Mouse (Mus musculus): ENCODE data around the gene Prkca. TPM values are rescaled to one million over a fixed set of nuclear protein-coding genes. Genes with fewer than 3 reads are reported as not detected.

Prkca gene
- 18.1 TPM for polyA plus RNA-seq (2012; fragmentation: generic; extraction: Trizol)
- long read RNA-seq, experiment 1, full-length matches to known transcripts = 9 of 16 reads
- long read RNA-seq, experiment 1, partial matches to known transcripts = 5 of 16 reads
- long read RNA-seq, experiment 1, other reads (novel, unspliced or antisense) = 2 of 16 reads
- long read RNA-seq, experiment 2, full-length matches to known transcripts = 200 of 214 reads
- long read RNA-seq, experiment 2, partial matches to known transcripts = 3 of 214 reads
- long read RNA-seq, experiment 2, other reads (novel, unspliced or antisense) = 11 of 214 reads

DNA sequence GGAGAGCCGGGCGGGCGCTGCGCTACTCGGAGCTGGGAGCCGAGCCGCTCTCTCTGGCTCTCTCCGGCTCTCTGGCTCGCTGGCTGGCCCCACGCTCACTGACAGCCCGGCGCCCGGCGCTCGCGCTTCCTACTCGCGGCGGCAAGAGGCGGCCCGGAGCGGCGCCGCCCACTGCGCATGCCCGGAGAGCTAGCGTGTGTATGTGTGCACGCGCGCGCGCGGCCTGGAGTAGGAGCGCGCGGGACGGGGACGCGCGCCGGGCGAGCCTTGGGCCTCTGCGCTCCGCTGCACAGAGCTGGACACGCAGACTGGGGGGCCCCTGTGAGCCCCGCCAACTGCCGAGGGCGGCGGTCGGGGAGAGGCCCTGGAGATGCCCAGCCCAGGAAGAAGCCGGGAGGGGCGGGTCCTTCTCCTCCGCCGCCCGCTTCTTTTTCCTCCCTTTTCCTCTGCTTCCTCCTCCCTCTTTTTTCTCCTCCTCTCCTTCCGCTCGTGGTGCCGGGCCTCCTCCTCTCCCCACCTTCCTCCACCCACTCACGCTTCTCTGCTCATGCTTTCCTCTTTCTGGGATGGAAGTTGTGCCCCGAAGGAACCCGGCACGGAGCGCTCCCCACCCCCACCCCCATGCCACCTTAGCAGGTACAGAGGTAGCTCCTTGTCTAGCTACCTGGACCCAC lies at the start of gene Prkca:
Prkca (minus strand) TSS at position 140 of the 674 bp plus-strand sequence.
- TF ChIP-seq MAX (IDR thresholded peaks at IDR 0.05) (peak; percentile 87), CTCF (IDR thresholded peaks at IDR 0.05; ENCODE audit: control insufficient read depth, insufficient read depth, insufficient read length) (no peak)
- peak within 1 kb of the TSS; percentile 93 for H3ac ChIP-seq (ENCODE audit: control insufficient read depth, insufficient read length, low read depth)
- peaks cover 47% of the 10 kb centered on the region for H3K79me2 ChIP-seq (ENCODE audit: control insufficient read depth, insufficient read depth)
- H3K27me3 ChIP-seq (ENCODE audit: control insufficient read depth, insufficient read depth, insufficient read length) = no peaks in the 10 kb centered on the region
- peaks cover 43% of the 10 kb centered on the region for H3K79me3 ChIP-seq (ENCODE audit: low read depth)
- H3K4me3 ChIP-seq (ENCODE audit: insufficient read depth, poor library complexity, severe bottlenecking) = peak within 1 kb of the TSS; percentile 98
- peaks cover 22% of the 10 kb centered on the region for H3K36me3 ChIP-seq (ENCODE audit: control insufficient read depth, insufficient read depth)

DNA sequence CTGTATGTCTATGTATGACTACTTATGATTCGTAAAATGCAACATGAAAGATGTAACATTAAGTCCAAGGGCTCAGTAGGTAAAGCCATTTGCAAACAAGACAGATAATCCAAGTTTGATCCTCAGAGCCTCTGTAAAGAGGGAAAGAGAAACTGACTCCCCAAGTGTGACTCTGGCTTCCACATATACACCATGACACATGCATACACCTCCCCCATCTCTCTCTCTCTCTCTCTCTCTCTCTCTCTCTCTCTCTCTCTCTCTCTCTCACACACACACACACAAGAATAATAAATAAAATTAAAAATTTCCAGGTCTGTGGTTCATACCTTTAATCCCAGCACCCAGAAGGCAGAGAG lies 41.9 kb upstream of the Prkca start:
- H3K36me3 ChIP-seq (ENCODE audit: control insufficient read depth, insufficient read depth) = no peaks in the 10 kb centered on the region
- H3K4me3 ChIP-seq (ENCODE audit: insufficient read depth, poor library complexity, severe bottlenecking) = no peak overlapping the region
- no peak overlapping the region for H3ac ChIP-seq (ENCODE audit: control insufficient read depth, insufficient read length, low read depth)
- TF ChIP-seq MYOG (IDR thresholded peaks at IDR 0.05; ENCODE audit: control insufficient read depth, extremely low read depth, insufficient read length) (no peak), FOSL1 (IDR thresholded peaks at IDR 0.05; ENCODE audit: insufficient read depth, low read length, poor library complexity, severe bottlenecking) (no peak), MYOD1 (IDR thresholded peaks at IDR 0.05; ENCODE audit: control insufficient read depth, insufficient read length, low read depth) (no peak), USF1 (IDR thresholded peaks at IDR 0.05; ENCODE audit: low read depth) (no peak)
- no peaks in the 10 kb centered on the region for H3K27me3 ChIP-seq (ENCODE audit: control insufficient read depth, insufficient read depth, insufficient read length)
- H3K79me3 ChIP-seq (ENCODE audit: low read depth) = no peaks in the 10 kb centered on the region
- H3K79me2 ChIP-seq (ENCODE audit: control insufficient read depth, insufficient read depth) = no peaks in the 10 kb centered on the region

DNA sequence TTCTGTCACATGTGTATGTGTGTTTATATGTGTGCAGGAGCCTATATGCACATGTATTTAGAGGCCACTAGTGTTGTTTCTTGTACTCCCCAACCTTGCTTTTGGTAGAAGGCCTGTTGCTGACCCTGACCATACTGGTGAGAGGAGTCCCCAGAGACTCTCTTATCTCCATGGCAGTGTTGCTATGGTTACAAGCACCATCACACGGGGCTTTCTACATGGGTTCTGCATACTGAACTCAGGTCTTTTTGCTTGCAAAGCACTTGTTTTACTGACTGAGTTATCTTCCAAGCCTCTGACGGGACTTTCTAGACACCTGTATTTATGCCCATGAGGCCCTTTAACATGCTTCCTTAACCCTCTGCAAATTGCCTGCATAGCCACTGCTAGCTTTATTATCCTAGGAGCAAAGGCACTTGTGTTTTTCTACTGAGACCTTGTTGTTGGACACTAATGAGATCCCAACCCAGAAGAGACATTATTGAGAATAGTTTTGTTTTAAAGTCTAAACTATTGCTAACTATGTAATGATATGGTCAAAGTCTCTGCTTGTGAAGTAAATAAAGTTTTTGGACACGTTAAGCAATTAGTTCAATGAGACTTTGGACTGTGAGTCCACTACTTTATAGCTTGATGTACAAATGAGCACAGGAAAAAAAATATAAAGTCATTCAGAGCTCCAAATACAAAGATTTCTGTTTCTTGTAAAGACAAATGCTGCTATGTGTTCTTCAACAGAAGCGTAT lies 41.4 kb upstream of the Prkca start:
- Histone ChIP-seq H3K36me3 (ENCODE audit: control insufficient read depth, insufficient read depth) (no peaks in the 10 kb centered on the region), H3K4me3 (ENCODE audit: insufficient read depth, poor library complexity, severe bottlenecking) (no peak overlapping the region), H3K79me2 (ENCODE audit: control insufficient read depth, insufficient read depth) (no peaks in the 10 kb centered on the region), H3K27me3 (ENCODE audit: control insufficient read depth, insufficient read depth, insufficient read length) (no peaks in the 10 kb centered on the region), H3K79me3 (ENCODE audit: low read depth) (no peaks in the 10 kb centered on the region), H3ac (ENCODE audit: control insufficient read depth, insufficient read length, low read depth) (no peak overlapping the region)
- TF ChIP-seq MYOD1 (IDR thresholded peaks at IDR 0.05; ENCODE audit: control insufficient read depth, insufficient read length, low read depth) (no peak), CEBPB (IDR thresholded peaks at IDR 0.05; ENCODE audit: low read depth) (no peak), CTCF (IDR thresholded peaks at IDR 0.05; ENCODE audit: control insufficient read depth, insufficient read depth, insufficient read length) (no peak), USF1 (IDR thresholded peaks at IDR 0.05; ENCODE audit: low read depth) (no peak), MAX (IDR thresholded peaks at IDR 0.05) (no peak), MYOG (IDR thresholded peaks at IDR 0.05; ENCODE audit: control insufficient read depth, extremely low read depth, insufficient read length) (no peak), FOSL1 (IDR thresholded peaks at IDR 0.05; ENCODE audit: insufficient read depth, low read length, poor library complexity, severe bottlenecking) (no peak)

DNA sequence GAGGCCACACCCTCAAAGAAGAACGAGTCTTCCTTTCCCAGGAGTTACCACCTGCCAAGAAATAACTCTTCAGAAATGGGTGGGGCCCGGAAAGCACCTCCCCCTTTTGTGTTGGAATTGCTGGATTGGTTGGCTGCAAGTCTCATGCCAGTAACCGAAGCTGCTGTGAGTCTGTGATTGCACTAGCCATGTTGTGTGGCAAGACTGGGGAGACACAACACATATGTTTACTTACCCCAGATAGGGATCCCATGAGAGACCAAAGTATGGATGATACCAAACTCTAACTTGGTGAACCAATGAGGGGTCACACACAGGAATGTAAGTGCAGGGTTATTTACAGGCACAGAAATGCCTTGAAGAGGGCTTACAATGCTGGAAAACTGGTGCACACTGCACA lies 38.9 kb upstream of the Prkca start:
- no peaks in the 10 kb centered on the region for H3K79me2 ChIP-seq (ENCODE audit: control insufficient read depth, insufficient read depth)
- TF ChIP-seq MAX (IDR thresholded peaks at IDR 0.05) = no peak
- TF ChIP-seq FOSL1 (IDR thresholded peaks at IDR 0.05; ENCODE audit: insufficient read depth, low read length, poor library complexity, severe bottlenecking) = no peak
- TF ChIP-seq MYOD1 (IDR thresholded peaks at IDR 0.05; ENCODE audit: control insufficient read depth, insufficient read length, low read depth) = no peak
- no peak for TF ChIP-seq MYOG (IDR thresholded peaks at IDR 0.05; ENCODE audit: control insufficient read depth, extremely low read depth, insufficient read length)
- TF ChIP-seq USF1 (IDR thresholded peaks at IDR 0.05; ENCODE audit: low read depth) = no peak
- no peak for TF ChIP-seq CEBPB (IDR thresholded peaks at IDR 0.05; ENCODE audit: low read depth)
- no peak for TF ChIP-seq CTCF (IDR thresholded peaks at IDR 0.05; ENCODE audit: control insufficient read depth, insufficient read depth, insufficient read length)
- H3ac ChIP-seq (ENCODE audit: control insufficient read depth, insufficient read length, low read depth) = no peak overlapping the region
- H3K27me3 ChIP-seq (ENCODE audit: control insufficient read depth, insufficient read depth, insufficient read length) = no peaks in the 10 kb centered on the region
- H3K79me3 ChIP-seq (ENCODE audit: low read depth) = no peaks in the 10 kb centered on the region
- no peak overlapping the region for H3K4me3 ChIP-seq (ENCODE audit: insufficient read depth, poor library complexity, severe bottlenecking)
- H3K36me3 ChIP-seq (ENCODE audit: control insufficient read depth, insufficient read depth) = no peaks in the 10 kb centered on the region

DNA sequence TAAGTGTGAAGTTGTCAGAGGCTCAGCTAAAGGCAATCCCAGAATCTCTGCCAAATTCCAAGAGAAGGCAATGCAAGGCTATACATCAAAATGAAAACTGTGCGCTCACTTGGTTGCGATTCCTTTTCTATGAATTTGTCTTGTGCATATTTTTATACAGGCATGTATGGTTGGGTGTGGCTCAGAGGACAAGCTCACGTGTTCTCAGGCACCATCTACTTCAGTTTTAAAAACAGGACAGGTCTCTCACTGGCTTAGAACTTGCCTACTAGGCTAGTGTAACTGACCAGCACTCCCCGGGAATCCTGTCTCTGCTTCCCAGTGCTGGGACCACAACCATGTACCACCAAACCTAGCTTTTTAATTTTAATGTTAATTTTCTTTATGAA lies 34.6 kb upstream of the Prkca start:
- TF ChIP-seq MYOG (IDR thresholded peaks at IDR 0.05; ENCODE audit: control insufficient read depth, extremely low read depth, insufficient read length) (no peak), MAX (IDR thresholded peaks at IDR 0.05) (no peak), CTCF (IDR thresholded peaks at IDR 0.05; ENCODE audit: control insufficient read depth, insufficient read depth, insufficient read length) (no peak), USF1 (IDR thresholded peaks at IDR 0.05; ENCODE audit: low read depth) (no peak), CEBPB (IDR thresholded peaks at IDR 0.05; ENCODE audit: low read depth) (no peak), MYOD1 (IDR thresholded peaks at IDR 0.05; ENCODE audit: control insufficient read depth, insufficient read length, low read depth) (no peak), FOSL1 (IDR thresholded peaks at IDR 0.05; ENCODE audit: insufficient read depth, low read length, poor library complexity, severe bottlenecking) (no peak)
- no peak overlapping the region for H3K4me3 ChIP-seq (ENCODE audit: insufficient read depth, poor library complexity, severe bottlenecking)
- H3K36me3 ChIP-seq (ENCODE audit: control insufficient read depth, insufficient read depth) = no peaks in the 10 kb centered on the region
- H3ac ChIP-seq (ENCODE audit: control insufficient read depth, insufficient read length, low read depth) = no peak overlapping the region
- no peaks in the 10 kb centered on the region for H3K27me3 ChIP-seq (ENCODE audit: control insufficient read depth, insufficient read depth, insufficient read length)
- H3K79me2 ChIP-seq (ENCODE audit: control insufficient read depth, insufficient read depth) = no peaks in the 10 kb centered on the region
- no peaks in the 10 kb centered on the region for H3K79me3 ChIP-seq (ENCODE audit: low read depth)
